Mouse (Mus musculus): ENCODE data around the gene Upp2. TPM values are rescaled to one million over a fixed set of nuclear protein-coding genes. Genes with fewer than 3 reads are reported as not detected.

The Upp2 gene
- total RNA-seq (2021): 1 to 10 TPM; 1.6 to 2.8 TPM

GRCm38 (mm10) chr2:58567066-58567810 is at the start of gene Upp2, which contains the start of gene Acvr1:
TSS of gene Upp2 (plus strand) at chr2:58567298.
TSS of gene Acvr1 (minus strand) at chr2:58567157.
- peak; percentile 92 for DNase-seq

GRCm38 (mm10) chr2:58518517-58518916 is 48.6 kb upstream of the Upp2 start:
- DNase-seq: no peak

GRCm38 (mm10) chr2:58520727-58521126 is 46.4 kb upstream of the Upp2 start:
- no peak for DNase-seq

GRCm38 (mm10) chr2:58521621-58522020 is 45.5 kb upstream of the Upp2 start:
- no peak for DNase-seq

GRCm38 (mm10) chr2:58523097-58523496 is 44.0 kb upstream of the Upp2 start:
- no peak for DNase-seq

GRCm38 (mm10) chr2:58523894-58524293 is 43.2 kb upstream of the Upp2 start:
- no peak for DNase-seq

GRCm38 (mm10) chr2:58524356-58524755 is 42.7 kb upstream of the Upp2 start:
- no peak for DNase-seq

GRCm38 (mm10) chr2:58527786-58528185 is 39.3 kb upstream of the Upp2 start:
- DNase-seq: no peak

GRCm38 (mm10) chr2:58529384-58529783 is 37.7 kb upstream of the Upp2 start:
- DNase-seq: no peak

- no peak for DNase-seq
These were observed 37.1 kb upstream of the Upp2 start for GRCm38 (mm10) chr2:58529860-58530440.

GRCm38 (mm10) chr2:58530521-58530920 is 36.6 kb upstream of the Upp2 start:
- DNase-seq: no peak

GRCm38 (mm10) chr2:58532260-58532850 is 34.7 kb upstream of the Upp2 start:
- peak; percentile 88 for DNase-seq

- DNase-seq: peak; percentile 37
These were observed 33.5 kb upstream of the Upp2 start for GRCm38 (mm10) chr2:58533521-58534001.

- DNase-seq: no peak
These were observed 32.7 kb upstream of the Upp2 start for GRCm38 (mm10) chr2:58534379-58534778.

GRCm38 (mm10) chr2:58535233-58535632 is 31.9 kb upstream of the Upp2 start:
- DNase-seq: no peak

GRCm38 (mm10) chr2:58536796-58537195 is 30.3 kb upstream of the Upp2 start:
- no peak for DNase-seq

GRCm38 (mm10) chr2:58538196-58538595 is 28.9 kb upstream of the Upp2 start:
- no peak for DNase-seq

GRCm38 (mm10) chr2:58543252-58543651 is 23.8 kb upstream of the Upp2 start:
- no peak for DNase-seq

GRCm38 (mm10) chr2:58544368-58544767 is 22.7 kb upstream of the Upp2 start:
- DNase-seq: no peak

GRCm38 (mm10) chr2:58546264-58546663 is 20.8 kb upstream of the Upp2 start:
- no peak for DNase-seq

GRCm38 (mm10) chr2:58548943-58549342 is 18.2 kb upstream of the Upp2 start:
- no peak for DNase-seq

GRCm38 (mm10) chr2:58549960-58550359 is 17.1 kb upstream of the Upp2 start:
- no peak for DNase-seq

- no peak for DNase-seq
These were observed 16.6 kb upstream of the Upp2 start for GRCm38 (mm10) chr2:58550488-58550887.

GRCm38 (mm10) chr2:58551866-58552265 is 15.2 kb upstream of the Upp2 start:
- DNase-seq: no peak
